Comparison of ENCODE assay signal across 8 mouse cellular contexts in genomic region chr3:89912543-89913391, GRCm38 (mm10). TPM values are rescaled to one million over a fixed set of nuclear protein-coding genes. Genes with fewer than 3 reads are reported as not detected.
DNase-seq lines count a peak whose midpoint lies in the region; ATAC-seq and TF ChIP-seq lines count a peak whose summit lies in the region.

Gene Il6ra (minus strand): TSS chr3:89913196.

- H3K9ac ChIP-seq in intestine, postnatal 0 days (ENCODE audit: low read depth, low read length) = peak within 1 kb of the TSS; percentile 40

- intact Hi-C loops in left cerebral cortex, postnatal 36 days (cut with DNase I) = loop anchor here (5.0 kb wide), 1 partner anchor 50 kb away; no protein-coding TSS in a partner anchor

- H3K36me3 ChIP-seq in intestine, postnatal 0 days (ENCODE audit: control insufficient read depth, insufficient read depth) = no peaks in the 10 kb centered on the region
- H3K36me3 ChIP-seq in midbrain, embryonic 10.5 days = no peaks in the 10 kb centered on the region

- peak within 1 kb of the TSS; percentile 52 for H3K4me3 ChIP-seq in intestine, postnatal 0 days (ENCODE audit: low read depth, low read length)
- peak within 1 kb of the TSS; percentile 60 for H3K4me3 ChIP-seq in midbrain, embryonic 10.5 days

- H3K27me3 ChIP-seq in intestine, postnatal 0 days (replicated peaks; ENCODE audit: control insufficient read depth, insufficient read depth, low read length) = 0 out of 2 replicates have a peak, but pooled peaks cover 4% of the 10 kb centered on the region
- peaks cover 57% of the 10 kb centered on the region for H3K27me3 ChIP-seq in midbrain, embryonic 10.5 days (ENCODE audit: low read depth, poor library complexity, severe bottlenecking)

- TF ChIP-seq CTCF in intestine, postnatal 0 days (IDR thresholded peaks at IDR 0.05; ENCODE audit: low read depth) = peak; percentile 55

- H3K27ac ChIP-seq in intestine, postnatal 0 days (ENCODE audit: low read depth, low read length) = peak within 1 kb of the TSS; percentile 64; the same call in 1 of the 2 replicates
- H3K27ac ChIP-seq in midbrain, embryonic 10.5 days (replicated peaks) = peak within 1 kb of the TSS; percentile 39; the same call in 1 of the 2 replicates

- no peaks in the 10 kb centered on the region for H3K9me3 ChIP-seq in intestine, postnatal 0 days (ENCODE audit: control insufficient read depth)
- no peaks in the 10 kb centered on the region for H3K9me3 ChIP-seq in midbrain, embryonic 10.5 days (replicated peaks)

- 1% methylated on average over 74 of the region's 75 CpGs for WGBS in intestine, postnatal 0 days
- WGBS in midbrain, embryonic 10.5 days = under 1% methylated on average over 75 of the region's 75 CpGs

- peak; percentile 83 to 87 for DNase-seq in adrenal gland, adult 18-20 months (ENCODE audit: low spot score in 2 of 2)
- DNase-seq in embryo, embryonic 11 days = peak; percentile 80
- peak; percentile 57 for DNase-seq in gonadal fat pad, adult 2 months (ENCODE audit: low read depth)
- peak; percentile 77 to 79 for DNase-seq in left cerebral cortex, postnatal 36 days (ENCODE audit: low spot score in 2 of 2)
- peak; percentile 72 for DNase-seq in midbrain, embryonic 10.5 days (ENCODE audit: low spot score)
- DNase-seq in right cerebral cortex, postnatal 36 days (ENCODE audit: low spot score in 2 of 2) = peak; percentile 72 to 79
- DNase-seq in urinary bladder, postnatal 4 days (ENCODE audit: low spot score in 2 of 2) = peak; percentile 84 to 87

- peak; percentile 84 for ATAC-seq in intestine, postnatal 0 days

- H3K4me1 ChIP-seq in intestine, postnatal 0 days (replicated peaks; ENCODE audit: control insufficient read depth, insufficient read depth, low read length) = 0 out of 2 replicates have a peak, but pooled peaks cover 5% of the 10 kb centered on the region
- H3K4me1 ChIP-seq in midbrain, embryonic 10.5 days = peaks cover 23% of the 10 kb centered on the region

- H3K4me2 ChIP-seq in intestine, postnatal 0 days (replicated peaks; ENCODE audit: low read depth) = peak within 1 kb of the TSS; percentile 87

RNA-seq across cellular contexts. Expression of gene Il6ra, which starts in this region (rescaled TPM):
- 10 to 100 TPM in 1 of 2 experiments, 1 to 10 TPM in 1; 7.8 to 13.9 TPM for total RNA-seq in adrenal gland, adult 18-20 months (2021)
- 10.7 and 12.3 TPM in 2 replicates for polyA plus RNA-seq in gonadal fat pad, adult 2 months (2012; rRNA removed)
- polyA plus RNA-seq in intestine, postnatal 0 days (2015; fragmentation: Nextera tagmentation; extraction: Ambion mirVana) = 2.8 and 3.2 TPM in 2 replicates
- 1 to 10 TPM; 3.7 to 4.8 TPM for total RNA-seq in left cerebral cortex, postnatal 36 days (2021)
- polyA plus RNA-seq in midbrain, embryonic 10.5 days (2016; fragmentation: Nextera tagmentation; extraction: Ambion mirVana) = 0.39 and 0.52 TPM in 2 replicates

Comparison
In these comparisons a context has a peak if more than half of its experiments do, and no peak if none do; other contexts are left out.
1. Peak in every context shown above with its lines: DNase-seq, ATAC-seq, H3K4me3 ChIP-seq and H3K27ac ChIP-seq.
2. Peak in DNase-seq, H3K4me3 ChIP-seq and H3K27ac ChIP-seq in midbrain, embryonic 10.5 days; RNA of the gene not detected or under 1 TPM.